Mouse (Mus musculus): ENCODE measurements around the gene Olfr378. TPM values are rescaled to one million over a fixed set of nuclear protein-coding genes. Genes with fewer than 3 reads are reported as not detected.

Olfr378 gene
- not detected for polyA plus RNA-seq (2014; fragmentation: Illumina TruSeq; extraction: RNeasy Lipid Tissue Mini Kit (QIAGEN cat#74804); ENCODE audit: insufficient read depth, low read depth, low replicate concordance)

GRCm38 (mm10) chr11:73428377-73428776, at the start of gene Olfr378:
Olfr378 (minus strand) TSS chr11:73428477.

GRCm38 (mm10) chr11:73457408-73457807, 29.1 kb upstream of the Olfr378 start, which contains the start of gene Olfr380:
Olfr380 (minus strand) TSS chr11:73457508.

DNA sequence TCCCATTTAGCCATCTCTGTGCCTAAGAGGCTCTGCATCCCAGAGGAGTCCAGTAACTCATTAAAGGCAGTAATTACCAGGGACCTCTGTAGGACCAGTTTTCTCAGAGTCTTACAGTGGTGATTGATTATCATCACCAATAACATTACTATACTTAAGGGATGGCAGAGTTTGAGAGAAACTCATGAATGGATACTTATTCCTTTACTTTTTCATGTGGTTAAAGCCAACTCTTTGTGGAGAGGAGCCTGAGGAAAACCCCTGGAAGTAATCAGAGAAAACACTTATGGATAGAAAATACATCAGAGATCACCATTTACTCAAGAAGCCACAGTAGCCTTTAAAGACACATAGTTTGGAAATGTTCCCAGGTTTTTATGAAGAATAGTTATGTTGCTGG, 28.8 kb downstream of the Olfr378 start, which contains the start of gene Olfr1:
Gene Olfr1 (minus strand): TSS at position 101 of the 400 bp plus-strand sequence.

Other genes starting within 250 kb of the Olfr378 start
- 7.2 TPM for gene Ctns, start 229.4 kb downstream of the Olfr378 start, polyA plus RNA-seq (2014; fragmentation: Illumina TruSeq; extraction: RNeasy Lipid Tissue Mini Kit (QIAGEN cat#74804); ENCODE audit: insufficient read depth, low read depth, low replicate concordance)
- gene Shpk, start 229.0 kb downstream of the Olfr378 start, polyA plus RNA-seq (2014; fragmentation: Illumina TruSeq; extraction: RNeasy Lipid Tissue Mini Kit (QIAGEN cat#74804); ENCODE audit: insufficient read depth, low read depth, low replicate concordance) = 2.0 TPM
- gene Trpv1, start 194.2 kb downstream of the Olfr378 start, polyA plus RNA-seq (2014; fragmentation: Illumina TruSeq; extraction: RNeasy Lipid Tissue Mini Kit (QIAGEN cat#74804); ENCODE audit: insufficient read depth, low read depth, low replicate concordance) = 0.17 TPM
- 0.03 TPM for gene Trpv3, start 161.1 kb downstream of the Olfr378 start, polyA plus RNA-seq (2014; fragmentation: Illumina TruSeq; extraction: RNeasy Lipid Tissue Mini Kit (QIAGEN cat#74804); ENCODE audit: insufficient read depth, low read depth, low replicate concordance)
- 6.8 TPM for gene Aspa, start 98.9 kb downstream of the Olfr378 start, polyA plus RNA-seq (2014; fragmentation: Illumina TruSeq; extraction: RNeasy Lipid Tissue Mini Kit (QIAGEN cat#74804); ENCODE audit: insufficient read depth, low read depth, low replicate concordance)
- gene Gm49340, start 98.7 kb downstream of the Olfr378 start, polyA plus RNA-seq (2014; fragmentation: Illumina TruSeq; extraction: RNeasy Lipid Tissue Mini Kit (QIAGEN cat#74804); ENCODE audit: insufficient read depth, low read depth, low replicate concordance) = not detected
- 0.19 TPM for gene Spata22, start 98.7 kb downstream of the Olfr378 start, polyA plus RNA-seq (2014; fragmentation: Illumina TruSeq; extraction: RNeasy Lipid Tissue Mini Kit (QIAGEN cat#74804); ENCODE audit: insufficient read depth, low read depth, low replicate concordance)
- not detected for gene Olfr20, start 77.7 kb downstream of the Olfr378 start, polyA plus RNA-seq (2014; fragmentation: Illumina TruSeq; extraction: RNeasy Lipid Tissue Mini Kit (QIAGEN cat#74804); ENCODE audit: insufficient read depth, low read depth, low replicate concordance)
- not detected for gene Olfr376, start 57.2 kb downstream of the Olfr378 start, polyA plus RNA-seq (2014; fragmentation: Illumina TruSeq; extraction: RNeasy Lipid Tissue Mini Kit (QIAGEN cat#74804); ENCODE audit: insufficient read depth, low read depth, low replicate concordance)
- not detected for gene Olfr1, start 28.9 kb downstream of the Olfr378 start, polyA plus RNA-seq (2014; fragmentation: Illumina TruSeq; extraction: RNeasy Lipid Tissue Mini Kit (QIAGEN cat#74804); ENCODE audit: insufficient read depth, low read depth, low replicate concordance)
- gene Olfr380, start 29.0 kb upstream of the Olfr378 start, polyA plus RNA-seq (2014; fragmentation: Illumina TruSeq; extraction: RNeasy Lipid Tissue Mini Kit (QIAGEN cat#74804); ENCODE audit: insufficient read depth, low read depth, low replicate concordance) = not detected
- gene Olfr381, start 63.1 kb upstream of the Olfr378 start, polyA plus RNA-seq (2014; fragmentation: Illumina TruSeq; extraction: RNeasy Lipid Tissue Mini Kit (QIAGEN cat#74804); ENCODE audit: insufficient read depth, low read depth, low replicate concordance) = not detected
- gene Olfr382, start 88.7 kb upstream of the Olfr378 start, polyA plus RNA-seq (2014; fragmentation: Illumina TruSeq; extraction: RNeasy Lipid Tissue Mini Kit (QIAGEN cat#74804); ENCODE audit: insufficient read depth, low read depth, low replicate concordance) = not detected
- not detected for gene Olfr385, start 164.5 kb upstream of the Olfr378 start, polyA plus RNA-seq (2014; fragmentation: Illumina TruSeq; extraction: RNeasy Lipid Tissue Mini Kit (QIAGEN cat#74804); ENCODE audit: insufficient read depth, low read depth, low replicate concordance)
- not detected for gene Olfr384, start 170.1 kb upstream of the Olfr378 start, polyA plus RNA-seq (2014; fragmentation: Illumina TruSeq; extraction: RNeasy Lipid Tissue Mini Kit (QIAGEN cat#74804); ENCODE audit: insufficient read depth, low read depth, low replicate concordance)